Mouse (Mus musculus): Measurements from ENCODE around the gene Sorbs1.

DNA sequence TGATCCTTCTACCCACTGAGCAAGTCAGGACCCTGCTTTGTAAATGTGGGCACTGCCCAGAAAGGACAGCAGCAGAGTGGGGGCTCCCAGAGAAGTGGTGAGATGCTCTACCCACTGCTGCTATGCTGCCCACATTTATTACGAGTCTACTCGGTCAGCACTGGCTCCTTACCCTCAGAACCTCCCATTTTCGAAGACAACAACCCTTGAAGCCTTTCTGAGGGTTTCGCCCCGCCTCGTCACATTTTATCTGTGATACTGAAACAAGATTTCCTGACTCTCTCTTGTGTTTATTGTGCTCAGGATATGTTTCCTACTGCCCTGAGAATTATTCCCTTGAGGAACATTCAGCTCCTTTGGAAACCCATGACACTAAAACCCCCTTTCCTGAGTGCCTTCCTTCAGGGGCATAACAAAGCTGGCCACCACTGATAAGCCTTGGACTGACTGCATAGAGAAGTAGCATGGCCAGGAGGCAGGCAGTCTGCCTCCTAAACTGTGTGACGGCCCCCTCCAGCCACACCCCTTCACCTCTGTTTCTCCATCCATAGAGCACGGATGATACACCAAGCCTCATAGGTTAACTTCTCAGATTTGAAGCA, 24.6 kb downstream of the Sorbs1 start:
- no peak for TF ChIP-seq EP300 (IDR thresholded peaks at IDR 0.05; ENCODE audit: insufficient read depth, low read depth, low read length)
- TF ChIP-seq CTCF (IDR thresholded peaks at IDR 0.05; ENCODE audit: low read depth, low read length), result no peak
- no peak for TF ChIP-seq POLR2A (IDR thresholded peaks at IDR 0.05; ENCODE audit: insufficient read depth, low read length)
